Mouse (Mus musculus) ES-E14 (cell line): Measurements from ENCODE around the gene Pidd1. TPM values are rescaled to one million over a fixed set of nuclear protein-coding genes. Genes with fewer than 3 reads are reported as not detected.

Source experiments
- DNase-seq: peaks from one replicate; pipeline ENCODE4 v3.0.0-alpha.2; 2013; ENCODE audit warnings: low read depth, low spot score
- H3K27ac ChIP-seq: 2 replicates; pipeline ENCODE4 v1.5.1; 2012; ENCODE audit warnings: low read depth, mild to moderate bottlenecking, low read length, moderate library complexity, mixed read lengths; ENCODE audit not compliant: poor library complexity, insufficient read depth, severe bottlenecking
- H3K36me3 ChIP-seq: 2 replicates; pipeline ENCODE4 v1.6.1; 2012; ENCODE audit warnings: mild to moderate bottlenecking, low read length, moderate library complexity, mixed read lengths; ENCODE audit not compliant: control insufficient read depth, poor library complexity, insufficient read depth, severe bottlenecking
- H3K4me1 ChIP-seq, 2 experiments: fragments of 150-350 bp in 1 of 2; sonication (generic) in 1 of 2; 2 replicates each; pipeline ENCODE4 v1.6.1; 2012; ENCODE audit warnings: low read length in 2 of 2, mild to moderate bottlenecking in 1 of 2, mixed read lengths in 1 of 2; ENCODE audit not compliant: control insufficient read depth in 2 of 2, insufficient read depth in 2 of 2, poor library complexity in 1 of 2
- H3K4me3 ChIP-seq, 2 experiments: fragments of 150-350 bp in 1 of 2; sonication (generic) in 1 of 2; 2 replicates each; pipeline ENCODE4 v1.5.1; 2012; ENCODE audit warnings: low read length in 2 of 2, low read depth in 1 of 2, mild to moderate bottlenecking in 1 of 2, mixed read lengths in 1 of 2; ENCODE audit not compliant: insufficient read depth in 1 of 2, poor library complexity in 1 of 2, severe bottlenecking in 1 of 2
- H3K9ac ChIP-seq: 2 replicates; pipeline ENCODE4 v1.6.1; 2012; ENCODE audit warnings: low read depth, mild to moderate bottlenecking, low read length, mixed read lengths; ENCODE audit not compliant: poor library complexity, insufficient read depth, severe bottlenecking
- H3K9me3 ChIP-seq: fragments of 150-350 bp; sonication (generic); 2 replicates; pipeline ENCODE4 v1.6.1; 2012; ENCODE audit warnings: low read depth, mild to moderate bottlenecking, low read length; ENCODE audit not compliant: control insufficient read depth, insufficient read depth
- CHD2 ChIP-seq: IDR thresholded peaks from 2 replicates; pipeline ENCODE4 v1.6.1; 2014; ENCODE audit warnings: mild to moderate bottlenecking, low read depth, low read length, inconsistent platforms
- HCFC1 ChIP-seq: IDR thresholded peaks from 2 replicates; pipeline ENCODE4 v1.6.1; 2012; ENCODE audit warnings: low read length, inconsistent platforms, borderline replicate concordance; ENCODE audit not compliant: insufficient read depth
- MAFK ChIP-seq: IDR thresholded peaks from 2 replicates; pipeline ENCODE4 v1.6.1; 2014; ENCODE audit warnings: mild to moderate bottlenecking, low read depth, low read length, inconsistent platforms; ENCODE audit not compliant: insufficient read depth
- ZC3H11A ChIP-seq: IDR thresholded peaks from 2 replicates; pipeline ENCODE4 v1.6.1; 2012; ENCODE audit warnings: low read depth, mild to moderate bottlenecking, inconsistent platforms, low read length, borderline replicate concordance
- ZNF384 ChIP-seq: IDR thresholded peaks from 2 replicates; pipeline ENCODE4 v1.6.1; 2012; ENCODE audit warnings: low read depth, low read length, inconsistent platforms
- in situ Hi-C, 2 experiments: fragments of 600-800 bp; cut with MboI; formaldehyde crosslinking; loops; one replicate each; pipeline ENCODE4 v1.15.1; 2025; ENCODE audit warnings: low sequenced_read_pairs in 2 of 2, inconsistent platforms in 1 of 2; ENCODE audit not compliant: unreplicated experiment in 2 of 2
- total RNA-seq: library from RNA; depleted of rRNA; stranded (reverse); fragments of 300-350 nt; gene quantifications from 2 replicates; pipeline ENCODE4 v1.2.3, GENCODE M21; 2012

The Pidd1 gene
- total RNA-seq, 1 experiment: 23.4 TPM

- peaks cover 4 to 24% of the 10 kb centered on the region in 2 experiments; a peak in 3 of 4 replicates for H3K4me1 ChIP-seq
- TF ChIP-seq ZC3H11A: no peak
- no peak for TF ChIP-seq ZNF384
- TF ChIP-seq HCFC1: no peak
- no peak for TF ChIP-seq MAFK
- TF ChIP-seq CHD2: no peak
- DNase-seq: no peak
- H3K36me3 ChIP-seq: peaks cover 42% of the 10 kb centered on the region
- H3K9ac ChIP-seq: peak overlapping the region; percentile 57
- no peaks in the 10 kb centered on the region for H3K9me3 ChIP-seq
- H3K27ac ChIP-seq: no peak overlapping the region
- in situ Hi-C loops: no loop called here
- H3K4me3 ChIP-seq: peak overlapping the region; percentile 58 to 63
Observed at GRCm38 (mm10) chr7:141435129-141435855, 8.5 kb downstream of the Pidd1 start.

- Histone ChIP-seq H3K36me3 (peaks cover 35% of the 10 kb centered on the region), H3K4me1 (peaks cover 4 to 26% of the 10 kb centered on the region in 2 experiments; a peak in 3 of 4 replicates), H3K27ac (no peak overlapping the region), H3K9ac (peak overlapping the region; percentile 57), H3K4me3 (peak overlapping the region; percentile 58 to 63; a peak in 3 of 4 replicates), H3K9me3 (no peaks in the 10 kb centered on the region)
- in situ Hi-C loops: no loop called here
- TF ChIP-seq HCFC1: no peak
- TF ChIP-seq ZNF384: no peak
- no peak for TF ChIP-seq CHD2
- TF ChIP-seq MAFK: no peak
- no peak for TF ChIP-seq ZC3H11A
- DNase-seq: no peak
Observed at GRCm38 (mm10) chr7:141434464-141434863, 9.4 kb downstream of the Pidd1 start.

- Histone ChIP-seq H3K27ac (no peak overlapping the region), H3K9me3 (no peaks in the 10 kb centered on the region), H3K4me1 (peaks cover 4 to 29% of the 10 kb centered on the region in 2 experiments; a peak in 3 of 4 replicates), H3K4me3 (peak overlapping the region; percentile 19 to 63; a peak in 2 of 4 replicates), H3K36me3 (peaks cover 28% of the 10 kb centered on the region), H3K9ac (peak overlapping the region; percentile 45; the same call in 1 of the 2 replicates)
- in situ Hi-C loops: no loop called here
- DNase-seq: no peak
- no peak for TF ChIP-seq MAFK
- no peak for TF ChIP-seq CHD2
- TF ChIP-seq ZC3H11A: no peak
- no peak for TF ChIP-seq HCFC1
- TF ChIP-seq ZNF384: no peak
Observed at GRCm38 (mm10) chr7:141433517-141434400, 10.1 kb downstream of the Pidd1 start.

- no peak overlapping the region for H3K27ac ChIP-seq
- H3K9ac ChIP-seq: no peak overlapping the region
- H3K4me1 ChIP-seq: peaks cover 4 to 29% of the 10 kb centered on the region in 2 experiments; a peak in 3 of 4 replicates
- in situ Hi-C loops: no loop called here
- TF ChIP-seq ZNF384 (no peak), MAFK (no peak), CHD2 (no peak), ZC3H11A (no peak), HCFC1 (no peak)
- no peak overlapping the region for H3K4me3 ChIP-seq
- no peaks in the 10 kb centered on the region for H3K9me3 ChIP-seq
- peaks cover 20% of the 10 kb centered on the region; the same call in 1 of the 2 replicates for H3K36me3 ChIP-seq
- no peak for DNase-seq
Observed at GRCm38 (mm10) chr7:141432741-141433516, 10.9 kb downstream of the Pidd1 start.
